Mouse (Mus musculus) olfactory bulb, adult 2 months (tissue): Measurements from ENCODE around the gene Hadh.

Experiments
- CTCF ChIP-seq: fragments of 200-500 bp; IDR thresholded peaks from 2 replicates; pipeline ENCODE4 v1.5.1; 2012; ENCODE audit warnings: low read depth, mild to moderate bottlenecking, low read length, moderate library complexity; ENCODE audit not compliant: insufficient read depth
- POLR2A ChIP-seq: fragments of 200-500 bp; IDR thresholded peaks from 2 replicates; pipeline ENCODE4 v1.6.1; 2012; ENCODE audit warnings: mild to moderate bottlenecking, low read depth, low read length, moderate library complexity; ENCODE audit not compliant: insufficient read depth

DNA sequence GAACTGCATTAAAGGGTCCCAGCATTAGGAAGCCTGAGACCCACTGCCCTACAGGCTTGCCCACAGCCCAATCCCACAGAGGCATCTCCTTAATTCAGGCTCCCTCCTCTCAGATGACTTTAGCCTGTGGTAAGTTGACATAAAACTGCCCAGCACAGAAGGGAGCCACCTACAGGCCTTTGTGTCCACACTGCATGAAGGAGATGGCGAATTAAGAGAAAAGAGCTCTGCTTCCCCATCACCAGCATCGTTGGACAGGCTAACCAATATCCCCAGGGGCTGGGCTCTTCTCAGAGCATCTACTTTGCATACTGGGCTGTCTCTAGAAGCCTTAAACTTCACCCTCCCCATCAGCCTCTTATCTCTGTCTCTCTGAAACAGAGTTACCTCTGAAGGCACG is 22.6 kb upstream of the Hadh start:
- TF ChIP-seq POLR2A (no peak), CTCF (no peak)
